Mouse (Mus musculus) liver, embryonic 12.5 days (tissue): ENCODE data around the gene Zeb2. TPM values are rescaled to one million over a fixed set of nuclear protein-coding genes. Genes with fewer than 3 reads are reported as not detected.

Source experiments
- ATAC-seq: fragments of 200-750 bp; cut with Nextera tagmentation; 2 replicates; pipeline ENCODE4 v1.8.0; 2017; ENCODE audit warnings: moderate number of reproducible peaks, mild to moderate bottlenecking, moderate library complexity
- H3K27ac ChIP-seq: fragments of 300-500 bp; sonication (generic); 2 replicates; pipeline ENCODE4 v1.5.1; 2016; ENCODE audit warnings: mild to moderate bottlenecking
- H3K27me3 ChIP-seq: fragments of 300-500 bp; sonication (generic); replicated peaks from 2 replicates; pipeline ENCODE4 v1.6.1; 2016; ENCODE audit warnings: mild to moderate bottlenecking, moderate library complexity
- H3K36me3 ChIP-seq: fragments of 300-500 bp; sonication (generic); 2 replicates; pipeline ENCODE4 v1.6.1; 2016; ENCODE audit warnings: mild to moderate bottlenecking, moderate library complexity
- H3K4me1 ChIP-seq: fragments of 300-500 bp; sonication (generic); 2 replicates; pipeline ENCODE4 v1.6.1; 2016
- H3K4me2 ChIP-seq: fragments of 300-500 bp; sonication (generic); 2 replicates; pipeline ENCODE4 v1.6.1; 2016; ENCODE audit warnings: mild to moderate bottlenecking, moderate library complexity
- H3K4me3 ChIP-seq: fragments of 300-500 bp; sonication (generic); 2 replicates; pipeline ENCODE4 v1.5.1; 2016; ENCODE audit warnings: mild to moderate bottlenecking, moderate library complexity
- H3K9ac ChIP-seq: fragments of 300-500 bp; sonication (generic); 2 replicates; pipeline ENCODE4 v1.6.1; 2016; ENCODE audit warnings: mild to moderate bottlenecking, moderate library complexity
- H3K9me3 ChIP-seq: fragments of 300-500 bp; sonication (generic); replicated peaks from 2 replicates; pipeline ENCODE4 v1.6.1; 2016; ENCODE audit warnings: mild to moderate bottlenecking, moderate library complexity
- WGBS: fragments of 180-500 bp; shearing (Covaris S2); methylation state at CpG from one replicate; pipeline ENCODE4 v1.1.7; 2016; ENCODE audit not compliant: insufficient replicate concordance; 5-methylcytosine and 5-hydroxymethylcytosine counted together
- microRNA-seq: library from miRNA; unstranded; fragments of <30 nt; microRNA quantifications from one replicate; pipeline ENCODE4, GENCODE M21; 2017
- polyA plus RNA-seq: library from polyadenylated mRNA; unstranded; fragments of >200 nt; fragmentation: Nextera tagmentation; extraction: Ambion mirVana; gene quantifications from 2 replicates; pipeline ENCODE4 v1.2.1, GENCODE M21; 2016

Gene Zeb2
- polyA plus RNA-seq, 1 experiment from 2014 or later: 22.1 TPM

- WGBS: 10% methylated on average over 6 of the region's 6 CpGs
- no peaks in the 10 kb centered on the region for H3K9me3 ChIP-seq
- H3K4me1 ChIP-seq: peaks cover 43% of the 10 kb centered on the region
- ATAC-seq: peak; percentile 77
- no peak overlapping the region for H3K4me3 ChIP-seq
- H3K27ac ChIP-seq: peak overlapping the region; percentile 75
- H3K36me3 ChIP-seq: no peaks in the 10 kb centered on the region
- H3K4me2 ChIP-seq: peak overlapping the region; percentile 41
- H3K9ac ChIP-seq: no peak overlapping the region
- no peaks in the 10 kb centered on the region for H3K27me3 ChIP-seq
Measured at GRCm38 (mm10) chr2:44952830-44953422, 164.3 kb downstream of the Zeb2 start.

GRCm38 (mm10) chr2:44951651-44952213 is 165.5 kb downstream of the Zeb2 start:
- peaks cover 43% of the 10 kb centered on the region for H3K4me1 ChIP-seq
- H3K9me3 ChIP-seq: no peaks in the 10 kb centered on the region
- no peaks in the 10 kb centered on the region for H3K36me3 ChIP-seq
- 71% methylated on average over 4 of the region's 4 CpGs for WGBS
- H3K9ac ChIP-seq: no peak overlapping the region
- no peak overlapping the region for H3K4me3 ChIP-seq
- H3K27me3 ChIP-seq: no peaks in the 10 kb centered on the region
- no peak for ATAC-seq
- no peak overlapping the region for H3K4me2 ChIP-seq
- H3K27ac ChIP-seq: no peak overlapping the region

- 90% methylated on average over 2 of the region's 2 CpGs for WGBS
- no peaks in the 10 kb centered on the region for H3K27me3 ChIP-seq
- no peak overlapping the region for H3K27ac ChIP-seq
- no peaks in the 10 kb centered on the region for H3K36me3 ChIP-seq
- no peak overlapping the region for H3K4me2 ChIP-seq
- H3K4me3 ChIP-seq: no peak overlapping the region
- H3K4me1 ChIP-seq: no peaks in the 10 kb centered on the region
- H3K9ac ChIP-seq: no peak overlapping the region
- H3K9me3 ChIP-seq: no peaks in the 10 kb centered on the region
- ATAC-seq: no peak
Measured at GRCm38 (mm10) chr2:44944689-44945088, 172.5 kb downstream of the Zeb2 start.

Small RNA genes lying within 50 kb of the gene (microRNA-seq; reads per million reads assigned to microRNA genes)
- gene Mir5129: not detected

Other genes with a start within 250 kb of the Zeb2 start
- 5.6 and 6.3 TPM in 2 replicates for gene Gtdc1, start 189.7 kb downstream of the Zeb2 start, polyA plus RNA-seq